Mouse (Mus musculus): Measurements from ENCODE around the gene Sh3bp1. TPM values are rescaled to one million over a fixed set of nuclear protein-coding genes. Genes with fewer than 3 reads are reported as not detected.

The Sh3bp1 gene
- polyA plus RNA-seq, 1 experiment = not detected

GRCm38 (mm10) chr15:78916052-78916826, 16.7 kb downstream of the Sh3bp1 start:
- no peak overlapping the region for H3K27ac ChIP-seq (ENCODE audit: insufficient read depth, low read depth, low read length)
- WGBS = 20% methylated on average over 12 of the region's 12 CpGs
- peaks cover 38% of the 10 kb centered on the region for H3K4me1 ChIP-seq (ENCODE audit: control insufficient read depth, insufficient read depth, low read length)
- peak overlapping the region; percentile 69 for H3K4me3 ChIP-seq (ENCODE audit: insufficient read depth, low read depth, low read length)
- TF ChIP-seq CTCF (IDR thresholded peaks at IDR 0.05; ENCODE audit: insufficient read depth, low read depth, low read length) (no peak), POLR2A (IDR thresholded peaks at IDR 0.05; ENCODE audit: insufficient read depth, low read depth, low read length) (no peak)

- Histone ChIP-seq H3K4me3 (ENCODE audit: insufficient read depth, low read depth, low read length) (no peak overlapping the region), H3K4me1 (ENCODE audit: control insufficient read depth, insufficient read depth, low read length) (peaks cover 38% of the 10 kb centered on the region), H3K27ac (ENCODE audit: insufficient read depth, low read depth, low read length) (no peak overlapping the region)
- TF ChIP-seq POLR2A (IDR thresholded peaks at IDR 0.05; ENCODE audit: insufficient read depth, low read depth, low read length) (no peak), CTCF (IDR thresholded peaks at IDR 0.05; ENCODE audit: insufficient read depth, low read depth, low read length) (no peak)
- 88% methylated on average over 23 of the region's 23 CpGs for WGBS
These were observed 18.6 kb downstream of the Sh3bp1 start for GRCm38 (mm10) chr15:78918126-78918525.

- 49% methylated on average over 12 of the region's 12 CpGs for WGBS
- peaks cover 35% of the 10 kb centered on the region for H3K4me1 ChIP-seq (ENCODE audit: control insufficient read depth, insufficient read depth, low read length)
- H3K4me3 ChIP-seq (ENCODE audit: insufficient read depth, low read depth, low read length) = no peak overlapping the region
- H3K27ac ChIP-seq (ENCODE audit: insufficient read depth, low read depth, low read length) = 0 out of 2 replicates have a peak overlapping the region, but pooled peaks have one; percentile 28
- TF ChIP-seq CTCF (IDR thresholded peaks at IDR 0.05; ENCODE audit: insufficient read depth, low read depth, low read length) (no peak), POLR2A (IDR thresholded peaks at IDR 0.05; ENCODE audit: insufficient read depth, low read depth, low read length) (no peak)
These were observed 20.3 kb downstream of the Sh3bp1 start for GRCm38 (mm10) chr15:78919914-78920313.

GRCm38 (mm10) chr15:78922700-78923099, 23.1 kb downstream of the Sh3bp1 start:
- WGBS = 93% methylated on average over 7 of the region's 7 CpGs
- H3K4me1 ChIP-seq (ENCODE audit: control insufficient read depth, insufficient read depth, low read length) = peaks cover 41% of the 10 kb centered on the region
- TF ChIP-seq CTCF (IDR thresholded peaks at IDR 0.05; ENCODE audit: insufficient read depth, low read depth, low read length) = no peak
- no peak for TF ChIP-seq POLR2A (IDR thresholded peaks at IDR 0.05; ENCODE audit: insufficient read depth, low read depth, low read length)
- no peak overlapping the region for H3K27ac ChIP-seq (ENCODE audit: insufficient read depth, low read depth, low read length)
- no peak overlapping the region for H3K4me3 ChIP-seq (ENCODE audit: insufficient read depth, low read depth, low read length)

- TF ChIP-seq CTCF (IDR thresholded peaks at IDR 0.05; ENCODE audit: insufficient read depth, low read depth, low read length) (no peak), POLR2A (IDR thresholded peaks at IDR 0.05; ENCODE audit: insufficient read depth, low read depth, low read length) (no peak)
- no peak overlapping the region for H3K4me3 ChIP-seq (ENCODE audit: insufficient read depth, low read depth, low read length)
- H3K4me1 ChIP-seq (ENCODE audit: control insufficient read depth, insufficient read depth, low read length) = peaks cover 41% of the 10 kb centered on the region
- 92% methylated on average over 6 of the region's 6 CpGs for WGBS
- no peak overlapping the region for H3K27ac ChIP-seq (ENCODE audit: insufficient read depth, low read depth, low read length)
These were observed 24.0 kb downstream of the Sh3bp1 start for GRCm38 (mm10) chr15:78923585-78923984.

GRCm38 (mm10) chr15:78925129-78925528, 25.6 kb downstream of the Sh3bp1 start:
- peaks cover 36% of the 10 kb centered on the region for H3K4me1 ChIP-seq (ENCODE audit: control insufficient read depth, insufficient read depth, low read length)
- no peak overlapping the region for H3K27ac ChIP-seq (ENCODE audit: insufficient read depth, low read depth, low read length)
- 69% methylated on average over 8 of the region's 8 CpGs for WGBS
- no peak overlapping the region for H3K4me3 ChIP-seq (ENCODE audit: insufficient read depth, low read depth, low read length)
- TF ChIP-seq POLR2A (IDR thresholded peaks at IDR 0.05; ENCODE audit: insufficient read depth, low read depth, low read length) = no peak
- TF ChIP-seq CTCF (IDR thresholded peaks at IDR 0.05; ENCODE audit: insufficient read depth, low read depth, low read length) = no peak

- WGBS = 26% methylated on average over 20 of the region's 20 CpGs
- no peak within 1 kb of the TSS; the same call in 1 of the 2 replicates for H3K4me3 ChIP-seq (ENCODE audit: insufficient read depth, low read depth, low read length)
These were observed 26.7 kb downstream of the Sh3bp1 start, which contains the start of gene Lgals1 for GRCm38 (mm10) chr15:78926021-78926919. Lgals1 (plus strand) TSS chr15:78926725.

GRCm38 (mm10) chr15:78927021-78927787, 27.6 kb downstream of the Sh3bp1 start:
- no peak for TF ChIP-seq POLR2A (IDR thresholded peaks at IDR 0.05; ENCODE audit: insufficient read depth, low read depth, low read length)
- TF ChIP-seq CTCF (IDR thresholded peaks at IDR 0.05; ENCODE audit: insufficient read depth, low read depth, low read length) = no peak
- peaks cover 33% of the 10 kb centered on the region for H3K4me1 ChIP-seq (ENCODE audit: control insufficient read depth, insufficient read depth, low read length)
- H3K4me3 ChIP-seq (ENCODE audit: insufficient read depth, low read depth, low read length) = peak overlapping the region; percentile 41; the same call in 1 of the 2 replicates
- 45% methylated on average over 15 of the region's 15 CpGs for WGBS
- H3K27ac ChIP-seq (ENCODE audit: insufficient read depth, low read depth, low read length) = peak overlapping the region; percentile 55

More at GRCm38 (mm10) chr15:78926021-78926919, 26.7 kb downstream of the Sh3bp1 start, which contains the start of gene Lgals1:
- Histone ChIP-seq H3K27ac (ENCODE audit: insufficient read depth, low read depth, low read length) (peak within 1 kb of the TSS; percentile 55), H3K4me1 (ENCODE audit: control insufficient read depth, insufficient read depth, low read length) (peaks cover 33% of the 10 kb centered on the region)
- TF ChIP-seq POLR2A (IDR thresholded peaks at IDR 0.05; ENCODE audit: insufficient read depth, low read depth, low read length) (no peak), CTCF (IDR thresholded peaks at IDR 0.05; ENCODE audit: insufficient read depth, low read depth, low read length) (no peak)

All from olfactory bulb, adult 2 months (tissue).